Mouse (Mus musculus) Muller cell, postnatal 12 days (primary cell): ENCODE results near the gene L1td1.

Experiments used
- DNase-seq: peaks from one replicate; pipeline ENCODE4 v3.0.0-alpha.2; 2015; ENCODE audit errors: inconsistent ontology term

Gene L1td1

DNA sequence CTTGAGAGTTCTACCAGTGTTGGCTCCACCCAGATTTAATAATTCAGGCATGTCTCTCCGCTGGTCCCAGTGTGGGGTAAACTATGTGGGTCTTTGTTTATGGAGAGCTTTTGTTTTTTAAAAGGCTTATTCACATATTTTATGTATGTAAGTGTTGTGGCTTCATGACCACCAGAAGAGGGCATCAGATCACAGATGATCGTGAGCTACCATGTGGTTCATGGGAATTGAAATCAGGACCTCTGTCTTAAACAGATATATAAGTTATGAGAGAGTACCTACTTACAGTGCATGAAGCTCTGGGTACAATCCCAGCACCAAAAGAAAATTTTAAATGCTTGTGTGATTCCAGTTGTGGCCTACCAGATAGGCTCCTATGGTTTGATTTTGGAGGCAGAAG is 13.2 kb downstream of the L1td1 start:
- DNase-seq, result no peak

DNA sequence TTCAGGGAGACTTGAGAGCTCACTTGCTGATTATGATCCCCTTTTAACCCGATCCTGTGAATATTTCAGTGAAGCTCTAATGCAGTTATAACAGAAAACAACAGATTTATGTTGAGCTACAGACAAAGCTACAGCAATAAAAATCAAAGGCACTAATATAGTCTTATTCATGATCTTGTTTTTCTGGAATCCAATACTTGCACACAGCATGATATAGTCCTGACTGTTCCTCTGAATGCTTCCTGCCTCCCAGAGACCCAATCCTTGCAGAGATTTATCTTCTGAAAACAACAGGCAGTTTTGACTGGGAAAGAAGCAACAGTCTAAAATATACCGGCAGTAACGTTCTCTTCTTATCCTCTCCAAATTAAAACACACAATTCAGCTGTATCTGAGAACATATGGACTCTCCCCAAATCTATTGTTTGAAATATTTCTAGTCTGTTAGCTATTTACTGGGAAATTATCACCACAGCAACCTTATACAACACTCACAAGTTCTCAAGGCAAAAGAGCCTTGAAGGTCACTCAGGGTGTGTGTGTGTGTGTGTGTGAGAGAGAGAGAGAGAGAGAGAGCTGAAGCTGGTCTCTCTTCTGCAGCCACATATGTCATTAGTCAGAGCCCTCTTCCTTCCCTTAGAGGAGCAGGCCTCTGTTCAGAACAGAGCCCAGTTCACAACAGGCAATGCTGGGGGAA is 16.8 kb downstream of the L1td1 start:
- no peak for DNase-seq

DNA sequence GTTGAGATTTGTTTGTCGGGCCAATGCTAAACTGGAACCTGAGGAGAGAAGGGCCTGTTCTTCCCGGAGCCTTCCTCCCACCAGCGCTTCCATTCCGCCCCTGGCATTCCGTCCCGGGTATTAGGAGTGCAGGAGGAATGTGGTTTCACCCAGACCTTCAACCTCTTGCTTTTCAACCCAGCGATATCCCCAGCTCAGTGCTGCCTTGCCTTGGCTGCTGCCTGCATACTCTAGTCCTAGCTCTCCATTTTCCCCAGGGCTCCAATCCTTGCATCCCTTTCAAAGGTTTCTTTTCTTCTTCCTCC is 17.3 kb downstream of the L1td1 start:
- DNase-seq, result peak; percentile 52

DNA sequence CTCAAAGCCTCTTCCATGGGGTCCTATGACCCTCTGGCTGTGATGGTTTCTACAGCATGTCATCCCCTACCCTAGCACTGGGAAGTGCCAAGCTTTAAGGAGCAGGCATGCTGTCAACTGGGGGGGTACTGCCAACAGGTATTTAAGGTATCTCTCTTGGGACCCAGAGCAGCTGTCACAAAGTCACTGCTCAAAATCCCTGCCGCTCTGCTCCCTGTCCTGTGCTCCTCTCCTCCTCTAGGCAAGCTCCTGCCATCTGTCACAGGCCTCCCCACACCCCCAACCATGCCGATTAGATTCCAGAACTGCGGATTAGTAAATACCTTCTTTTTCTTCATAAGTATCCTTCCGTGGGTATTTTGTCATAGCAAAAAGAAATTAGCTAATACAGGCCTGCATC is 27.9 kb downstream of the L1td1 start:
- no peak for DNase-seq

DNA sequence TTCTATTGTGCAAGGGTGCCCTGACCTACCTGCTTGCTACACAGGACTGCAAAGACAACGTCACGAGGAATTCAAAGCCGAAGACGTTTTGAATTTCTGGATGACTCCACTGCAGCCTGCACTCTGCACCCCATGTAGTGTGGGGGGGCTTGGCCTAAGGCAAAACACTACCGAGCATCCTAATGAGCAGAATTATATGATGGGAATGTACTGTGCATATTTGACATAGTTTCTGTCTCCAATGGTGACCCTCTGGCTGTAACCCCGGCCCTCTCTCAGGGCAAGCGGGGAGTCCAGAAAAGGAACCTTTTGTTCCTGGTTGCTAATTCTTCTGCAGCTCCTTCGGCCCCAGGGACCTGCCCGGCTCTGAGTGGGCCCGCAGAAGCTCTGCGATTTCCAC is 29.6 kb downstream of the L1td1 start:
- DNase-seq, result peak; percentile 86

DNA sequence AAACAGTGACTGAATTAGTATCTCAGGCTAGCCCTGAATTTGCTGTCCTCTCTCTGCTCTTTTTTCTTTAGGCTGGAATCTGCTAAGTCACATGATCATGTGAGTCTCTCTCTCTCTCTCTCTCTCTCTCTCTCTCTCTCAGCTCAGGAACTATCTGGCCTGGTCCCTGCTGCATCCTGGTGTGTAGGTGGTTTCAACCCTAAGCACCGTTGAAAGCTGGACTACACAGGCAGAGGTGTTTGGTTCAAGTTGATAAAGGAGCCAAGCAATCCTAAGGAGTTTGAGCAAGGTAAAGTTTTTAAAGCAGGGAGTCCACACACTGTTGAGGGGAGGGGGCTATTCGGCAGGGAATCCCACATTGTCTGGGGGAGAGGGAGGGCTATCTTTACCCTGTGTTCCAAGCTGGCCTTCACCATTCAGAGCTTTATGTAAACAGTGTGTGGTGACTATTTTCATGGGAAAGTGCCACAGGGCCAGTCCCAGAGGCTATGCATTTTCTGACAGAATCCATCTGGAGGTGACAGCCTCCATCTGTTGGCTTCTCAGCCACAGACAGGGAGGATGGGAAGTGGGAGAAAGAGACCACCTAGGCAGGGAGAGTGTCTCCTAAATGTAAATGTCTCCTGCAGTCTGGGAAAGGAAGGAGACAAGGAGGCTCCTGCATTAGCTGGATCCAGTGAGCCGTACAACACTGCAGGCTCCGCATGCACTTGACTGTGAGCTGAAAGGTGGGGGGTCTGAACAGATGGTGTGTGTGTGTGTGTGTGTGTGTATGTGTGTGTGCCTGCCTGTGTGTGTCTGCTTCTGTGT is 31.7 kb downstream of the L1td1 start:
- DNase-seq, result no peak

DNA sequence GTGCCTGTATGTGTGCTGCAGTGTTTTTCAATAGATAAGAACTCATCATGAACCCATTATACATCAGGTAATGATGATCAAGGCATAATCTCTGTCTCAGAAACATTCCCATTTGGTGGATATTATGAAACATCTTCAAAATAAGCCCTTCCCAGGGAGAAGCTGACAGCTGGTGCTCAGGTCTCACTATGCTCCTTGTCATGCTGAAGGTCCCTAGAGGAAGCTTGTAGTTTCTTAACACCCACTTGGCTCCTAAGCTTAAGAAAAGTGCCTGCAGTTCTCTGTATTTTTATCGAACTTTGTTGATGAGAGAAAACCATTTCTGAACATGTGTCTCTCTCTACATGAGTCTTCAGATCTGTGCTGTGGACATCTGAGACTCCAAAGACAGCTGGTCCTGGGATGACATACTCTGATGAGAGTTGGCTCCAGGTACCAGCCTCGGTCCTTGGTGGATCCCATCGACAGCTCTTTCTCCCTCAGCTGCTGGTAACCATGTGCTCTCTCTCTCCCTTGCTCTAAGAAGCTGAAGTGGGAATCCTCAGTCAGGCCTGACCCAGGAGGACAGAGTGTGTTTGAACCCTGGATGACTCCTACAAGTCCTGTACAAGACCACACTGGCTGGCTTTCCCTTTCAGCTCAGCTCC is 32.5 kb downstream of the L1td1 start:
- DNase-seq, result no peak

DNA sequence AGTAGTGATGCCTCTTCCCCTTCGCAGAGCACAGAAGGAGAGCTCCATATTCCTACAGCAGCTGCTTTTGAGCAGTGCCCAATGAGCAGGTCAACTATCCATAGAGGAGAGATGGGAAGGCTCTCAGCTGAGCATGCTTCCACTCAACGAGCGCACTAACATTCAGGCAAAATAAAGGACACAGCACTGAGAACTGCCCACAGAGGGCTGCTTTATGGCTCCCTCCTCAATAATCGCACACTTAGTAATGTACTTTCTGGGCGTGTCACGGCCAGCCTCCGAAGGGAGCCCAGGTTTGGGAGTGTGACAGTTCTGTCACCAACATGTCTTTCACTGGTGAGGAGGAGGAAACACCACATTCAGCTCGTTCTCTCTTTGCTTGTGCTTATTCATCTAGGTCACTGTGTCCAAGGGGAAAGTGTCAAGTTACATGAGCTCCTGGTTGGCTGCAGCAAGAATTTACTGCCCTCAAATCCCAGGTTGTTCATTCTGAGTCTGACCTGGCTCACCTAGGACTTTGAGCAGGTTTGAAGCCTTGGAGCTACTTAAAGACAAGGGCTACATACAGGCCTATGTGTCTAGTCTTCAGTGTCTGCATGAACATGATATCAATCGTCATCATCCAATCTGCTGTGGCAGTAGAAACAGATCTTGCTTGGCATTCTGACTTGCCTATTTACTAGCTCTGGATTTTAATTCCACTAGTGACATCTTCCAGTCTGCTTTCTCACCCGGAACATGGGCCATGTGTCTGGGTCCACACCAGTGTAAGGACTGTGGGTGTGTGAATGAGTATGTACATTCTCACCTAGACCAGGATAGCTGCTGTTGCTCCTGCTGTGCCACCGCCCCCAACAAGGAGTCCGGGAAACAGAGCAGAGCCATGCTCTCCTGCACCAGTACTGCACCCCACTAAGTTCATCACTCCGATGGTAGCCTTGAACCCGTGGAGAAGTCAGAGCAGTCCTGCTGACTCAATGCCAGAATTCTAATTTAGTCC is 40.9 kb downstream of the L1td1 start:
- DNase-seq, result no peak

DNA sequence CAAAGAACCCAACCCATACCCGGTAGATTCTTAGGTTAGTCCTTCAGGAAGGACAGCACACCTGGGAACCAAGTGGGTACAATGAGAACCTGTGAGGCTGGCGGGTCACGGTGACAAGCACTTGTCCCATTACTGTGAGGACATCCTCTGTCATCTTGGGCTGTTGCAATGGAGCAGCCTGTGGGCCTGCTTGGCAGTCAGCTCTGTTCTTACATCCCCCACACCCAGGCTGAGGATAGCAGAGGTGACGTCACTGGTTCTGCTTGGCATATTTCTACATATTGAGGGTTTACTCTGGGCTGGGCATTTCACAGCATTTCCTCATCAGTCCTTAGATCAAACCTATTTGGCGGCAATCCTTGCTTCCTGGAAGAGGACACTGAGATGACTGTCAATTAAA is 47.3 kb downstream of the L1td1 start:
- no peak for DNase-seq

DNA sequence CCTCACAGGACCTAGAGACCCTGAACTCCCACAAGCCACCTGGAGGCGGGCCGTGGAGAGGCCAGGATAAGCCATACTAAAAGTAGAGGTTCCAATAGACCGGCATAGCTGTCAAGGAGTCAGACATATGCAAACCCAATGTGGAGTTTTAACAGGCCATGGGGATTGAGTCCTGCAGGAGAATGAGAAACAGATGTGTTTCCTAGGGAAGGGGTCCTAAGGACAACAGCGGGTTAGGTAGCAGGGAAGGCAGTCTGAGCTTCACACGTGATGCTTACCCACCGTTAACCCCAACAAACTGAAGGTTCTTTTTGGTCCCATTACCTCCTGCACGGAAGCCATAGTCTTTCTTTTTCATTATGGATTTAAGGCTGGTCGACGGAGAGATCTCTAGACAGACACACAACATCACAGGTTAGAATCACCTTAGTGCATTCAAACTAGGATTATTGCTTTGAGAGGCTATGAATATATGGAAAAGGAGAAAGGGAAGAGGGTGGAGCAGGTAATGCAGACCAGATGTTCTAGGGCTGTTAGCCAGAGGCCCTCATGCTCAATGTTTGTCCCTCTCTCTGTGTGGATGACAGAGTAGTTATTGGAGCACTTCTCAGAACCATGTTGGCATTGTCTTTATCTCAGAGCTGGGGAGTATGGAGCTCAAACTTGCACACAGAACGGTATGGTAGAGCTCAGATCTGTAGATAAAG is 50.3 kb downstream of the L1td1 start:
- DNase-seq, result no peak

DNA sequence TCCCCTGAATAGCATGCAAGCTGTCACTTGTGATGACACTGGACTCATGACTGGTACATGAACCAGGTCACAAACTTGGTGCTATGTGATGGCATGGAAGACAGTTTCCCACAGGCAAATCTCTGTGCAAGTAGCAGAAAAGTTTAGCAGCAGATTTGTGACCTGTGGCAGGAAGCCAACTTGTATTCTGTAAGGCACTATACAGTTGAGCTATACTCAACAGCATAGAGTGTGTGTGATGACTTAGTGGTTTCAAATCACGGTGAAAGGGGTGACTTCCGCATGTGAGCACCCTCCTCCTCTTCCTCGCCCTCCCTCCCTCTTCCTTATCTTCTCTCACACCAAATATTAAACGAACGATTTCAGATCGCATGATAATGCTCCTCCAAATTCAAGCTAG is 50.9 kb downstream of the L1td1 start:
- DNase-seq, result no peak

DNA sequence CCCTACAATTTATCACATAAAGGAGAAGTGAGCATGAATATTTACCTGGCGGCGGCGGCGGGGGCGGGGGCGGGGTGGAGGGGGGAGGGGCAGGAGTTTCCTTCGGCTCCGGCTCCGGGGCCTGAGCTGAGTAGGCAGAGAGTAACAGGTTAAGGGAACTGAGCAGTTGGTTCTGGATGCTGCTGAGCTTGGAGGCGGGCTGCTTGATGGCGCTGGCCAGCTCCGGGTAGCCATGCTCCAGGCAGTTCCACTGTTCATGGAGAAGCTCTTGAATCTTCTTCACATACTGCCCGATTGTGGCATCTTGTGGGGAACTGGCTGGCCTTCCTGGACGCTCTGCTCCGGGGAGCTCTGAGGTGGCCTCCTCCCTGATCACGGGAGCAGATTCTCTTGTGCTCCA is 51.7 kb downstream of the L1td1 start:
- no peak for DNase-seq

DNA sequence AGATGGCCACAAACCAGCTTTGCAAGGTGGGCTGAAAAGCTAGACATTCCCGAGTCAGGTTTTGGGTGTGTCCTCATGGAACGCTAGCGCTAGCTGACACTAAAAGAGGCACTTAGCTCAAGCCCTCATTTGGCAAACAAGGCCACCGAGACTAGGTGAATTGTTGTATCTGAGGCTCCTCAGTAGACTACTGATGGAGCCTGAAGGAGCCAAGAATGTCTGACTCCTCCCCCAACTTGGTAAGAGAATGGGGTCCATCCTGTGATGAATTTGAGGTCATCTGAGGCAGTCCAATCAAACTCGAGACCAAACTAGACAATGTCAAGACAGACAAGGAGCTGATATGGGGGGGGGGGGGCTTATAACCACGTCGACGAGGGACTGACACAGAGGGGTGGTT is 59.3 kb downstream of the L1td1 start:
- DNase-seq, result no peak

DNA sequence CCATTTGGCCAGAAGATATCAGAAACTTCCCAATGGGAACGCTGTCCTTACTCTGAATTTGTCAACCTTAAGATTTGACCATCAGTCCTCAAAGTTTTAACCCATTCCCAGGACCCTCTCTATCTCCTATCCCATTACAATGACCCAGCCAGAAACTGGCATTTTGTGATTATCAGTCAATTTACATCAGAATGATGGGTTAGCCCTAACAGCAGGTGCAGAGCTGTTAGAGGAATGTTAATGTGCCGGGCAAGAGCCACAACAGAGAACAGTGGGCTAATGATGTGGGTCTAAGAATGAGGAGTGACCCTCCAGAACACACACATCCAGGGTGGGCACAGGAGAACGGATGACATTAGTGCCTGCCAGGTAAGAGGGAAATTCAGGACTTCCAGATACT is 59.7 kb downstream of the L1td1 start:
- no peak for DNase-seq
